Mouse (Mus musculus): Measurements from ENCODE around the gene Irs3.

The Irs3 gene

DNA sequence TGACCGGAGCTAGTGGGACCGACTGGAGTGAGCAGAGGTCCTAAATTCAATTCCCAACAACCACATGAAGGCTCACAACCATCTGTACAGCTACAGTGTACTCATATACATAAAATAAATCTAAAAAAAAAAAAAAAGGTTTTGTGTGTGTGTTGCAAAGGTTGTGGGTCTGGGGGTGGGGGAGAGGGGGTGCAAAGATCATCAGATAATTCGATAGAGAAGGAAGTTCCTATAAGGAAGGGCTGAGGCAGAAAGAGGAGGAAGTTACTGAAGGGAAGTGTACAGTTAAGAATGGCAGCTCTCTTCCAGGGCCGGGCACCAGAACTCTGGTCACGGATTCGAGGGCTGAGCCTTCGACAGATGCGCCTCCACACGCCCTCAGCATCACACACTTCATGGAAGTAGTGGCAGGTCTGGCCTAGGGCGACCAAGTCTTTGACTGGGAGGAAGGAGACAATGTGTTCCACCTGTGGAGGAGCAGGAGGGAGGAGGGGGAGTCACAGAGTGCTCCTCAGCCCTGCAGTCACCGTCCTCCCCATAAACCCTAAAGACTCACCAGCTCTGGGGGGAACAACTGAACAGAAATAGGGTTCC lies 21.5 kb downstream of the Irs3 start:
- no peak for DNase-seq (ENCODE audit: low read depth, low spot score)

DNA sequence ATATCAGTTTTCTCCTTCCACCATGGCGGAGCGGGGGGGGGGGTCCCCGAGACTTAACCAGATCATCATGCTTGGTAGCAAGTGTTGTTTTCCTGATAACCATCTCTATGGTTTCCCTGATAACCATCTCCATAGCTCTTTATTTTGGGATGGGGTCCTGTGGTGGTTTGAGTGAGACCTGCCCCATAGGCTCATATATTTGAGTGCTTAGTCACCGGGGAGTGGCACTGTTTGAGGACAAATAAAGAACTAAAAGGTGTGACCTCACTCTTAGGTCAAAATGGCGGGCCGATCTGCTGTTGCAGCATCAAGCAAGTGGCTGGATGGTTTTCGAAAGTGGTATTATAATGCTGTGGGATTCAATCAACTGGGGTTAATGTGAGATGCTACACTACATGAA lies 30.2 kb downstream of the Irs3 start:
- peak; percentile 33 for DNase-seq (ENCODE audit: low read depth, low spot score)

DNA sequence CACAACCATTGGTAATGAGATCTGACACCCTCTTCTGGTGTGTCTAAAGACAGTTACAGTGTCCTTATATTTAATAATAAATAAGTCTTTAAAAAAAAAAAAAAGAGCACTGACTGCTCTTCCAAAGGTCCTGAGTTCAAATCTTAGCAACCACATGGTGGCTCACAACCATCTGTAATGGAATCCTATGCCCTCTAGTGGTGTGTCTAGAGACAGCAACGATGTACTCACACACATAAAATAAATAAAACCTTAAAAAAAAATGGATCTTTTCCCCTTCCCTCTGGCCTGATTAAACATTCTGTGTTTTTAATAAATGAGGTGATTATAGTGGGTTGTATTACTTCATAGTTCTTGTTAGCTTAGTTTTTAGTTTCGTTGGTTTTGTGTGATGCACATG lies 30.6 kb downstream of the Irs3 start:
- DNase-seq (ENCODE audit: low read depth, low spot score), result peak; percentile 50

DNA sequence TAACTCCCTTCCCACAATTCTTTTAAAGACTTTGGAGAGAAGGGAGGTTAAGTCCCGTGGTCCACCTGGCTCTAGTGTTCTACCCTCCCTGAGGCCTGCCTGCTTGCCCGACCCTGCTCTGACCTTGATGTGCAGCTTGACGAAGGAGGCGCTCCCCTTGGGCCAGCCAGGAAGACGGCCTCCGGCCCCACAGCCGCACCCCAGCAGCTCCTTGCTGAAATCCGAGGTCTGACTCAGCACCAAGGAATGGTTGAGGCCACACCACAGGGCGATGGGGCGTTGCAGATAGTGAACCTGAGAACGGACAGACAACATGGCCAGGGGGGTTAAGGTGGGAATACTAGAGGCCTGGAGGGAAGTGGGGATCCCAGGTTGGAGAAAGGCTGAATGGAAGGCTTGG lies 32.0 kb downstream of the Irs3 start, which contains the start of gene Pcolce:
Pcolce (minus strand) TSS at position 235 of the 400 bp plus-strand sequence.
- peak; percentile 98 for DNase-seq (ENCODE audit: low read depth, low spot score)

DNA sequence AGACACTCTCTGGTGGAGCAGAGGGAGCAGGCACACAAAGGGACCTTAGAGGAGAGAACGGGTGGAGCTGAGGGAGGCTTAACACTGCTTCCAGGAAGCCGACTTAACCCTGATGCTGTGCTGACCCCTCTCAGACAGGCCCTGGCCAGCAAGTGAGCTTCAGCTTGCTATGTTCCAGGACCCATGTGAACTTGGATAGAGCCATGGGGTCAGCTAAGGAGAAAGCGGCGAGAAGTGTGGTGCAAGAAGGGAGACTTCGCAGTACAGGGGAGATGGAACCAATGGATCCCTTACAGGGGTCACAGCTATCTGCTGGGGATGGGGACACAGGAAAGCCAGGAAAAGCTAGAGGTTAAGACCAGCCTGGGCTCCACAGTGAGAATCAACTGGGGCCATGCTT lies 32.4 kb downstream of the Irs3 start:
- DNase-seq (ENCODE audit: low read depth, low spot score), result no peak

DNA sequence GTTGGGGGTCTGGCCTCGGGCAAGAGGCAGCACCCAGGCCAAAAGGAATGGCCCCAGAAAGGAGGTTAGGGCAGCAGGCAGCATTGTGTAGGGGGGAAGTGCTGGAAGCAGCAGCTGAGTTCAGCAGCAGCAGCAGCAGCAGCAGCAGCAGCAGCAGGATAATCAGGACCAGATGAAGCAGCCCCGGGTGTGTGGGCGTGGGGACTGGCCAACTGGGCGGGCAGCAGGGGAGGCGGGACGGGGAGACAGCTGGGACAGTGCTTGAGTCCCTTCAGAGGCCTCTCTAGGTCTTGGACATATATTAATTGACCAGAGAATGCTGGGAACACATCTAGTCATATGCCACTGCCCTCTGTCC lies 34.3 kb downstream of the Irs3 start:
- DNase-seq (ENCODE audit: low read depth, low spot score), result peak; percentile 96

DNA sequence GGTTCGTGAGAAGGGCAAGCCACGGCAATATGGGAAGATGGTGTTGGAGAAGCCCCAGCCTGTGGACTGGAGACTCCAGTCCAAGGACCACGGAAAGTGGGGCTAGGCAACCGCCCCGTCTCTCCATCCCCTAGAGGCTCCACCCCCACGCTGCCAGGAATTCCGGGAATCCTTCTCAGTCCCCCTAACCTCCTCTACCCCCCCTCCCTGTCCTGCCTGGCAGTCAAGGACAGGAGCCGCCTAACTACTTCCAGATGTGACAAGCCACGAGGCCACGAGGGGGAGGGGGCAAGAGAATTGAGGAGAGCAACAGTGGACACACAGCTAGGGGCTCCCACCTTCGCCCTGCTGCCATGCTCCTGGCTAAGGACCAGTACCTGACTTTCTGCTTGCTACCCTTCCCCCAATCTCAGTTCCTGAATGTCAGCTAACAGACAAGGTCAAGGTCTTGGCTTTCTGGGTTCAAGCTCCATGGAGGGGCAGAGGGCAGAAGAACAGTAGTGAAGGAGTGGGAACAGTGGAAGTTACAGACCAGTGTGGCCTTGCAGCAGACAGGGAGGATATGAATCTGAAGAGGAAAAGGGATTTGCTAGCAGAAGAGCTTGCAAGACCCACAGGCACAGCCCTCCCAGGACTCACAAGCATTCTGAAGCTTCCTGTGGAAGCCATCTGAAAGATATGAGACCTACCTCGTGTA lies 34.8 kb downstream of the Irs3 start:
- peak; percentile 98 for DNase-seq (ENCODE audit: low read depth, low spot score)

DNA sequence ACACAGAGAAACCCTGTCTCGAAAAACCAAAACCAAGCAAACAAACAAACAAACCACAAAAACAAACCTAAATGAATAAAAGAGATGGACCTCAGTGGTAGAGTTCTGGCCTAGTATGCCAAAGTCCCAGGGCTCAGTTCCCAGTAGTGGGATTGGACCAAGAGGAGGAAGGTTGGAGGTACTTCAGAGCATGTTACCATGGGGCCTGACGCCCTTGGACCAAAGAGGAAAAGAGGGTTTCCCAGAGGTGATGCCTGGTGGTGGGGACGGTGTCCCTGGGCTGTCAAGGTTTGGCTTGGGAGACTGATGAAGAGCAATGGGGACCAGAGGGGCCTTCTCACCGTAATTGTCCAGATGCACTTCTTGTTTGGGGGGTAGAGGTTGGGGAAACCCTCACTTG lies 35.5 kb downstream of the Irs3 start:
- DNase-seq (ENCODE audit: low read depth, low spot score), result peak; percentile 56

DNA sequence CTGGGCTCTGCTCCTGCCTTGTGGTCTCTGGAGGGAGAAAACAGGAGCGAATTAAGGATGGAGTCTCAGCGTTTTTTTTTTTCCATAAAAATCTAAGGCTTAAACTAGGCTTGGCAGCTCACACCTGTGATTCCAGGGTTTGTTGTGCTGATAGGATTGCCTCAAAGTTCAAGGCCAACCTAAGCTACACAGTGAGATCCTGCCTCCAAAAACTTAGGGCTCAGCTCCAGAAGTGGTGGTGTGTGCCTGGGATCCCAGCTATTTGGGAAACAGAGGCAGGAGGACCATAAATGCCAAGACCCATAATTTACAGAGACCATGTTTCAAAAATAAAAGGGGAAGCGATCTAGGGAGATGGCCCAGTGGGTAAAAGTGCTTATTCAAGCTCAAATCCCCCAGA lies 36.2 kb downstream of the Irs3 start:
- DNase-seq (ENCODE audit: low read depth, low spot score), result no peak

DNA sequence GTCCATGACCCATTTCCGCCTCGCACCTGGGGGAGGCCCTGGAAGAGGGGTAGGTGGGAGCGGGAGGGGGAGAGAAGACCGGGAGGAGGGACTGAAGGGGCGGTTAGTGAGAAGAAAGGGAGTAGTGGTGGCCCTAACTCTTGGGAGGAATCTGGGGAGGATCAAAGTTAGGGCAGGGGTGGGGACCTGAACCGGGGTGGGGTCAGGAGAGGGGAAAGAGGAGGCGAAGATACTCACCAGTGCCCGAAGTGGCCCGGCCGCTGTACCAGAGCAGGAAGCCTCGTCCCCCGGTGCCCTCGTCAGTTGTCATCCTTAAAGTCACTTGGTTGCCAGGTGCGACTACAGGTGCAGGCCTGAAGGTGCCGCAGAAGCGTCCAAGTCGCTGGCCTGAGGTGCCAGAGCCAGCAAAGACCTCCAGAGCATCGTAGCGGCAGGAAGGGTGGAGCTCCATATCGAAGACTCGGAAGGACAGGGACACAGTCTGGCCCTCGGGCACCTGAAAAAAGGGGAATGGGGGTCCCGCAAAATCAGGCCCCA lies 36.8 kb downstream of the Irs3 start:
- no peak for DNase-seq (ENCODE audit: low read depth, low spot score)

DNA sequence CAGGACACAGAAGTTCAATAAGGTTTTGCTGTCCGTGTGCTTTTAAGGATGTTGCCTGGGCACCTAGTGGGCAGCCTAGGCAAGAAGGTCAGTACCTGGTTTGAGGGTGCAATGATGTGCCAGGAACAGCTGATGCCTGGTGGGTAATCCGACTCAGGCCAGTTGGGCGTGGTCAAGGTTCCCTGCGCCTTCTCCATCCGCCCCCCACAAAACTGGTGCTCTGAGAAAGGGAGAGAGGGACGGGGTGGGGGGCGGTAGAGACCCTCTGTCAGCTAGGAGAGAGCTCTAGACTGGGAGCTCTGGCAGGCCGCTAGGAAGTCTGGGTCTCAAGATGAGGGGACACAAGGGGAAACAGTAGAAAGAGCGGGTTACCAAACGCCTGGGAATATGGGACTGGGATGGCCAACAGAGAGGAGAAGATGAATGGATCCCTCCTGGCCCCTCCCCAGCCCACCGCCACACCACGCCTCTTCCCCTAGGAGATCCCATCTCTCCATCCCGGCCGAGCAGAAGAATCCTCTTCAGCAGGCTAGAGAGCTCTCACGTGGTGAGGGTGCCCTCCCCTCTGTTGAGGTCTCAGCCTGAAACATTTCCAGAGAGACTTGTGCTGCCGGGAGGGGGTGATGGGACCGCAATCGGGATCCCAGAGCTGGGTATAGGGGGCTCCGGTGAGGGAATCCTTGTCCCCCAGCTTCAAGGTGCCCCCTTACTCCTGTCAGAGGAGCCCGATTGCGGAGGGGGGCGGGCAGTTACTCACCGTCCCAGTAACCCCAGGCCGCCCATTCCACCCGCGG lies 37.5 kb downstream of the Irs3 start:
- no peak for DNase-seq (ENCODE audit: low read depth, low spot score)

DNA sequence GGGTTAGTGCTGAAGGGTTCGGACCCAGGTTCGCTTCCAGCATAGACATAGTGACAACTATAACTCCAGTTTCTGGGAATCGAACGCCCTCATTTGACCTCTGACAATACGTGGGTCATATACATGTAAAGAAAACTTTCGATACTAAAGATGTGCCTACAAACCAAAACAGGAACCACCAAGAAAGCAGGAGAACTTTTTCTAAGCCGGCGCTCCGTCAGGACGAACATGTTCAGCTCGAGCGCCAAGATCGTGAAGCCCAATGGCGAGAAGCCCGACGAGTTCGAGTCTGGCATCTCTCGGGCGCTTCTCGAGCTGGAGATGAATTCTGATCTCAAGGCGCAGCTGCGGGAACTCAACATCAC lies 44.2 kb downstream of the Irs3 start:
- no peak for DNase-seq (ENCODE audit: low read depth, low spot score)

DNA sequence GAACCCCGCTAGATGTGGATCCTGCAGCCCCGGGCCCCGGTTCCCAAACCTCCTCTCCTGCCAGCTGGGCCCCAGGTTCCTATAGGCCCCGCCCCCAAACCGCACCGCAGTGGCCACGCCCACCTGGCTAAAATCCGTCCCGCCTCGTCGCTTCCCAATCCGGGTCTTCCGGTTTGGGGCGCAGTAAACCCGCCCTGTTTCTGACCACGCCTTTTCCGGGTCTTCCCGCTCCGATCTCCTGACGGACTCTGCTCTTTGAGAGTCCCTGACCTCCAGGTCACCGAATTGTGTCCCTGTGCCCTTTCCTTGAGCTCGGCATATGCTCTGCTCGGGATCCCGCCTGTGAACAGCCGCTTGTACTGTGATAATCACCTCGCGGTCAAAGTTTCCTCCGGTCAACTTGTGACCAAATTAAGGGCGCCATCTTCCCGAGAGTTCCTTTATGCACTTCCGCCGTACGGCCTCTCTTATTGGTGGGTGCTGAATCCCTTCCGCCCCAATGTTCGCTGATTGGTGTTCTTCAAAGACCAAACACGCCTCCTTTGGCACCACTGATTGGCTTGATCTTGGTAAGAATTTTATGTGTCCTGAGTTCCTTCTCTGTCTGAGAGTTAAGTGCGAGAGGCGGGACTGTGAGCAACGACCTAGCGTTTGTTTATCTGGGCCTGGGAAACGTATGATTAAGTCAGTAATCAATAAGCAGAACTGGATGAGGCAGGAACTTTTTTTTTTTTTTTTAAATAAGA lies 44.7 kb downstream of the Irs3 start, which contains the start of gene Mospd3:
Mospd3 (minus strand) TSS at position 440 of the 746 bp plus-strand sequence.
- peak; percentile 100 for DNase-seq (ENCODE audit: low read depth, low spot score)

DNA sequence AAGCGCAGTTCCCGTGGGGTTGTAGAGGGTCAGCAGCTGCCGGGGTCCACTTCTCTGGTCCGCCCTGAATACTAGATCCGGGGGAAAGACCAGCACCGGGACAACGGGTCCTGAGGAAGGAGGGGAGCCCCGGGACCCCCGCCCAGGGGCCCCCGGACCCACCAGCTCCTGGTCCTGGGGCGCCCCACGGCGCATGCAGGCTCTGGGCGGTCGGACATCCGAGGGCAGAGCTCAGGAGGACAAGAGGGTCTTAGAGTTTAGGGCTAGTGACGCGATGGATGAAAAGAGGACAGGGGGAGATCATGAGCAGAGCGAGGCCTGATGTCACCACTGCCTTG lies 45.3 kb downstream of the Irs3 start:
- no peak for DNase-seq (ENCODE audit: low read depth, low spot score)

DNA sequence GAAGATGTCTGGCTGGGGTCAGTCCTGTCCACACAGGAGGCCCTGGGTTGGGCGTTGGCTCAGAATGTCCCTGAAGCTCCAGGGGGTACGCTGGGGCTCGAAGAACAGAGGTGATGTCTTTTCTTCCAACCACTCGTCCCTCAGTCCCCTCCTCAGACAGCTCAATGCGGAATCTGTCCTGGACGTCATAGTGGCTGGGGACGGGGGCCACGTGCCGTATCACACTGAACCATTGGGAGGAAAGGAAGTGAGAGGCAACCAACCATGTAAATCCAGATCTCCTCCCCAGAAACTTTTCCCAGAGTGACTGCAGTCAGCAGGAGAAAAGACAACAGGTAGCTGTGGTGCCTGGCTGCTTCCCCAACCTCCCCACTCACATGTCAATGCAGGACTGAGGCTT lies 45.9 kb downstream of the Irs3 start:
- no peak for DNase-seq (ENCODE audit: low read depth, low spot score)

DNA sequence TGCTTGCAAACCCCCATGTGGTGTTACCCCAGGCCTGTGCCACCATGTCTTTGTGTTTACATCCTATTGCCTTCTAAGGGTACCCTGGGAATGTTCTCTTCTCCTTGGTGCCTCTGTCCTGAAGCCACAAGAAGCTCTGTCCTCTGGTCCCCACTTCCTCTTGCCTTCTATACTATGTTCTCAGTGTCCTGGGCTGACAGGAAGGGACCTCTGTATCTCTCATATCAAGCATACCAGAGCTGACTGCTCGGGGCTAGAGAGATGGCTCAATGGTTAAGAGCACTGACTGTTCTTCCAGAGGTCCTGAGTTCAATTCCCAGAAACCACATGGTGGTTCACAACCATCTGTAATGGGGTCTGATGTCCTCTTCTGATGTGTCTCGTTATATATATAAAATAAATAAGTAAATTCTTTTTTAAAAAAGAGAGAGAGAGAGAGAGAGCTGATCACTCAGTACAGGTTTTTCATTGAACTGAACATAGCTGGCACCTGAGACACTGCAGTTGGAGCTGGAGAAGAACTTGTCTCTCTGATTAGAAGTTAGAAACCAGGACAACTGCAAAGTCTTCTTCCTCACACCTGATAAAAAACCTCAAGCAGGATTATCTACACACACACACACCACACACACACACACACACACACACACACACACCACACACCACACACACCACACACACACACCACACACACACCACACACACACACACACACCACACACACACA lies 47.3 kb downstream of the Irs3 start:
- DNase-seq (ENCODE audit: low read depth, low spot score), result no peak

DNA sequence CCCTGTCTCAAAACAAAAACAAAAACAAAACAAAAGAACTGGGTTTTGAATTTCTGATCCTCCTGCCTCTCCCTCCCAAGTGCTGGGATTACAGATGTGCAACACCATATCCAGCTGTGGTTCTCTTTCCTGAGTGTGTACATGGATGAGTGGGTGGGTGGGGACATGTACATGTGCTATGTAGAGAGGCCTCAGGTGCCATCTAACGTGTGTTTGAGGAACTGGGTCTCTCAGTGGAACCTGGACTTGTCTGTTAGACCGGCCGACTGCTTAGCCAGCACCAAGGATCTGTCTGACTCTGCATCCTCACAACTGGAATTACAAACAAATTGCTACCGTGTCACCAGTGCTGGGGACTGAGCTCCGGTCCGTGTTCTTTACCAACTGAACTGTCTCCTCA lies 47.9 kb downstream of the Irs3 start:
- DNase-seq (ENCODE audit: low read depth, low spot score), result no peak

DNA sequence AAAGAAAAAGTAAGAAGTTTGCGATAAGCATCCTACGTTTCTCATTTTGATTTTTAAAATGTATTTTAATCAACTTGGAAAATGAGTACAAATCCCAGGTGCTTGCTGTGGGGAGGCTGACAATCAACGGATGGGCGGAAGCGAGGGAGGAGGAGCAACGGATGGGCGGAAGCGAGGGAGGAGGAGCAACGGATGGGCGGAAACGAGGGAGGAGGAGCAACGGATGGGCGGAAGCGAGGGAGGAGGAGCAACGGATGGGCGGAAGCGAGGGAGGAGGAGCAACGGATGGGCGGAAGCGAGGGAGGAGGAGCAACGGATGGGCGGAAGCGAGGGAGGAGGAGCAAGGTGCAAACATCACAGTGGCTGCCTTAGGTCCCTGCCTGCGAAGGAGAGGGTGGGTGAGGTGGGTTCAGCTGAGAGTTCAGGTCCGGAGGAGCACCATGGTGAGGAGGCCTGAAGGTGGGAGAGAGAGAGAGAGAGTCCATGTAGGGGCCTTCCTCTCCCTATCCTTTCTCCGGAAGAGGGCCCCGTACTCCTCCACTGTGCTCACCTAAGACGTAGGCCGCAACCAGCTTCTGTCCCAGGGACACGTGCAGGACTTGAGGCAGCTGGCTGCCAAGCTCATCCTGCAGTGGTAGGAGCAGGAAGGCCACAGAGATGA lies 48.8 kb downstream of the Irs3 start:
- DNase-seq (ENCODE audit: low read depth, low spot score), result no peak

DNA sequence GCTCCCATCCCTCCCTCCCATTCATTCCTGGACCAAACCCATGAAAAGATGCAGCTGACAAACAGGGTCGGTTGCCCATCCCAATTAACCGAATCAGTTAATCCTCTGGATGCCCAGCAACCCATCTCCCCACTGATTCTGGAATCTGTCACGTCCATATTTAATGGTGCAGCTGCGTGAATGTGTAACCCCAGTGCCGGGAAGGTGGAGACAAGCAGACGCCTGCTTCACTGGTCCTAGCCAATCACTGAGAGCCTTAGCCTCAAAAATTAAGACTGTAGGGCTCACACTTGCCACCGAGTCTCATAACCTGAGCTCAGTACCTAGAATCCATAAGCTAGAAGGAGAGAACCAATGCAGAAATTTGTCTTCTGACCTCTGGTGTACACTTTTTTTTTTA lies 49.6 kb downstream of the Irs3 start:
- DNase-seq (ENCODE audit: low read depth, low spot score), result no peak
